Mouse (Mus musculus) cerebellum, postnatal 10 days (tissue): ENCODE measurements around the gene Sept4.

Experiments used
- DNase-seq, 2 experiments: peaks; one replicate each; pipeline ENCODE4 v3.0.0; 2021; ENCODE audit warnings: mixed read lengths in 2 of 2

Gene Sept4

GRCm38 (mm10) chr11:87602234-87602633, 33.5 kb downstream of the Sept4 start:
- DNase-seq, result no peak

- DNase-seq, result no peak
Measured at GRCm38 (mm10) chr11:87603571-87603970, 34.9 kb downstream of the Sept4 start.

GRCm38 (mm10) chr11:87609264-87609663, 40.6 kb downstream of the Sept4 start:
- DNase-seq, result peak; percentile 28 to 53

GRCm38 (mm10) chr11:87611547-87611946, 42.8 kb downstream of the Sept4 start:
- DNase-seq, result peak; percentile 71 to 74

- no peak for DNase-seq
Measured at GRCm38 (mm10) chr11:87613972-87614371, 45.3 kb downstream of the Sept4 start.

GRCm38 (mm10) chr11:87615551-87615950, 46.8 kb downstream of the Sept4 start:
- no peak for DNase-seq

GRCm38 (mm10) chr11:87615952-87616351, 47.2 kb downstream of the Sept4 start:
- no peak for DNase-seq

GRCm38 (mm10) chr11:87616790-87617474, 48.2 kb downstream of the Sept4 start, which contains the start of gene Hsf5:
Gene Hsf5, plus strand, starts transcription at chr11:87617164.
- no peak for DNase-seq

GRCm38 (mm10) chr11:87617606-87618005, 48.9 kb downstream of the Sept4 start:
- DNase-seq, result no peak

GRCm38 (mm10) chr11:87623160-87623559, 54.5 kb downstream of the Sept4 start:
- no peak for DNase-seq

GRCm38 (mm10) chr11:87629859-87630258, 61.2 kb downstream of the Sept4 start:
- DNase-seq, result peak; percentile 71 to 75

GRCm38 (mm10) chr11:87638793-87639192, 70.1 kb downstream of the Sept4 start:
- no peak for DNase-seq

- peak; percentile 55 to 59 for DNase-seq
Measured at GRCm38 (mm10) chr11:87639206-87639605, 70.5 kb downstream of the Sept4 start.
